In the genomic region with DNA sequence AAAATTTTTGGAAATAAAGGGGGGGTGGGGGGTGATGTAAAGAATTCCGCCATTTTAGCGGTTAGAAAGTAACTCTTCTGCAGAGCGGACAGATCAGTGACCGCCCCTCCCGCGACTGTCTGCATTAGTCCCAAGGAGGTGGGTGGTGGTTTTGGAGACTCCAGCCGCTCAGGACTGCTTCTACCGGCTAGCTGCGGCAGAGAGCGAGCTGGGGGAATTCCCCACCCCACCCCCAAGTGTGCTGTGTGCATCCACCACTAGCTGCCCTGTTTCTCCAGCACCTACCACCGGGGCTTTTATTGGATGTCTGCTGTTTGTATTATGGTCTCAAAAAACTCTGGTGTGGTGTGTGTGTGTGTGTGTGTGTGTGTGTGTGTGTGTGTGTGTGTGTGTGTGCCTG, we compare ENCODE assay signal across 9 mouse cellular contexts. TPM values are rescaled to one million over a fixed set of nuclear protein-coding genes. Genes with fewer than 3 reads are reported as not detected.
DNase-seq lines count a peak whose midpoint lies in the region; ATAC-seq lines count a peak whose summit lies in the region.
"Had no signal": no experiment of that assay in that cellular context is flagged by ENCODE, and none has a peak within 500 bp of the region (broad histone marks: within the 10 kb centered on the region; RNA-seq: fewer than 3 reads in every experiment).

No protein-coding gene starts in this region.

- H3K9ac ChIP-seq in kidney, embryonic 15.5 days: no peak overlapping the region
- H3K9ac ChIP-seq in hindbrain, embryonic 12.5 days: no peak overlapping the region
- H3K9ac ChIP-seq in midbrain, embryonic 11.5 days (ENCODE audit: low read length): no peak overlapping the region

- 5% methylated on average over 11 of the region's 11 CpGs for WGBS in kidney, embryonic 15.5 days
- 8% methylated on average over 11 of the region's 11 CpGs for WGBS in hindbrain, embryonic 12.5 days
- 10% methylated on average over 11 of the region's 11 CpGs for WGBS in midbrain, embryonic 11.5 days

- H3K4me3 ChIP-seq in kidney, embryonic 15.5 days (replicated peaks): peak overlapping the region; percentile 58
- peak overlapping the region; percentile 56; the same call in 1 of the 2 replicates for H3K4me3 ChIP-seq in hindbrain, embryonic 12.5 days
- H3K4me3 ChIP-seq in midbrain, embryonic 11.5 days (ENCODE audit: low read depth, low read length): peak overlapping the region; percentile 47; the same call in 1 of the 2 replicates
- H3K4me3 ChIP-seq: myocyte had no signal

- peaks cover 34% of the 10 kb centered on the region for H3K27me3 ChIP-seq in kidney, embryonic 15.5 days
- peaks cover 31% of the 10 kb centered on the region for H3K27me3 ChIP-seq in hindbrain, embryonic 12.5 days
- peaks cover 10% of the 10 kb centered on the region; the same call in 1 of the 2 replicates for H3K27me3 ChIP-seq in midbrain, embryonic 11.5 days (ENCODE audit: control insufficient read depth, insufficient read depth, low read length)

- H3K27ac ChIP-seq in kidney, embryonic 15.5 days: no peak overlapping the region
- no peak overlapping the region for H3K27ac ChIP-seq in hindbrain, embryonic 12.5 days
- no peak overlapping the region for H3K27ac ChIP-seq in midbrain, embryonic 11.5 days (ENCODE audit: low read depth, low read length)

- peaks cover 21% of the 10 kb centered on the region for H3K36me3 ChIP-seq in kidney, embryonic 15.5 days
- H3K36me3 ChIP-seq in hindbrain, embryonic 12.5 days: peaks cover 21% of the 10 kb centered on the region
- peaks cover 6% of the 10 kb centered on the region; the same call in 1 of the 2 replicates for H3K36me3 ChIP-seq in midbrain, embryonic 11.5 days (ENCODE audit: control insufficient read depth, insufficient read depth, low read length)

- no peak for DNase-seq in kidney, postnatal 14 days
- DNase-seq in midbrain, embryonic 11.5 days (ENCODE audit: low spot score, missing footprints): peak; percentile 85
- no peak for DNase-seq in layer of hippocampus, adult 9-11 months
- no peak for DNase-seq in ovary, adult 18-20 months (ENCODE audit: low spot score)

- H3K4me2 ChIP-seq in kidney, embryonic 15.5 days: peak overlapping the region; percentile 98
- H3K4me2 ChIP-seq in hindbrain, embryonic 12.5 days (replicated peaks): peak overlapping the region; percentile 99
- peak overlapping the region; percentile 97 for H3K4me2 ChIP-seq in midbrain, embryonic 11.5 days

- H3K4me1 ChIP-seq in kidney, embryonic 15.5 days: peaks cover 22% of the 10 kb centered on the region
- peaks cover 15% of the 10 kb centered on the region for H3K4me1 ChIP-seq in hindbrain, embryonic 12.5 days
- peaks cover 11% of the 10 kb centered on the region for H3K4me1 ChIP-seq in midbrain, embryonic 11.5 days (ENCODE audit: control insufficient read depth, insufficient read depth, low read length)

- ATAC-seq in kidney, embryonic 15.5 days (replicated peaks; ENCODE audit: low FRiP score): no peak; the same call in 1 of the 2 replicates
- peak; percentile 68 for ATAC-seq in activated CD4-positive, CD25-positive, alpha-beta regulatory T cell, adult 4 months
- no peak for ATAC-seq in hindbrain, embryonic 12.5 days (ENCODE audit: low FRiP score)
- no peak for ATAC-seq in midbrain, embryonic 11.5 days (ENCODE audit: low FRiP score)
- ATAC-seq in monocyte, adult 5-6 weeks (replicated peaks; ENCODE audit: insufficient number of reproducible peaks, low FRiP score, low TSS enrichment, poor library complexity, severe bottlenecking): no peak

- no peaks in the 10 kb centered on the region for H3K9me3 ChIP-seq in kidney, embryonic 15.5 days (replicated peaks)
- H3K9me3 ChIP-seq in hindbrain, embryonic 12.5 days (replicated peaks): no peaks in the 10 kb centered on the region; the same call in 1 of the 2 replicates
- H3K9me3 ChIP-seq in midbrain, embryonic 11.5 days (ENCODE audit: control insufficient read depth, low read length): no peaks in the 10 kb centered on the region

RNA-seq across cellular contexts. Expression of gene L3mbtl1, which starts 0.7 kb away (rescaled TPM):
- 0.13 and 0.48 TPM in 2 replicates for polyA plus RNA-seq in kidney, embryonic 15.5 days (2015; fragmentation: Nextera tagmentation; extraction: Ambion mirVana)
- polyA plus RNA-seq in activated CD4-positive, CD25-positive, alpha-beta regulatory T cell, adult 4 months (2017; shearing (Covaris generic)): under 1 TPM; 0.12 to 0.64 TPM
- polyA plus RNA-seq in hindbrain, embryonic 12.5 days (2016; fragmentation: Nextera tagmentation; extraction: Ambion mirVana): 0.20 and 0.41 TPM in 2 replicates
- polyA plus RNA-seq in midbrain, embryonic 11.5 days (2014; fragmentation: Nextera tagmentation; extraction: Ambion mirVana): 0.21 TPM in 1 of 2 replicates, not detected in the other
- total RNA-seq in monocyte, adult 5-6 weeks (2017): 0.32 TPM in 1 of 3 replicates, not detected in the others
- polyA plus RNA-seq: myocyte had no signal

RNA-seq across cellular contexts. Expression of gene Srsf6, which starts 12.6 kb away (rescaled TPM):
- polyA plus RNA-seq in kidney, embryonic 15.5 days (2015; fragmentation: Nextera tagmentation; extraction: Ambion mirVana): 218 and 221 TPM in 2 replicates
- 10 to 100 TPM; 39.6 to 43.9 TPM for polyA plus RNA-seq in activated CD4-positive, CD25-positive, alpha-beta regulatory T cell, adult 4 months (2017; shearing (Covaris generic))
- polyA plus RNA-seq in hindbrain, embryonic 12.5 days (2016; fragmentation: Nextera tagmentation; extraction: Ambion mirVana): 223 and 252 TPM in 2 replicates
- 282 and 289 TPM in 2 replicates for polyA plus RNA-seq in midbrain, embryonic 11.5 days (2014; fragmentation: Nextera tagmentation; extraction: Ambion mirVana)
- 153 to 219 TPM (median 160 TPM) in 3 replicates for total RNA-seq in monocyte, adult 5-6 weeks (2017)

RNA-seq across cellular contexts. Expression of gene Sgk2, which starts 43.2 kb away (rescaled TPM):
- polyA plus RNA-seq in kidney, embryonic 15.5 days (2015; fragmentation: Nextera tagmentation; extraction: Ambion mirVana): 5.9 and 7.3 TPM in 2 replicates
- under 1 TPM in 1 of 2 experiments, not detected in 1; 0.16 TPM for polyA plus RNA-seq in activated CD4-positive, CD25-positive, alpha-beta regulatory T cell, adult 4 months (2017; shearing (Covaris generic))
- polyA plus RNA-seq in hindbrain, embryonic 12.5 days (2016; fragmentation: Nextera tagmentation; extraction: Ambion mirVana): not detected in 2 replicates
- polyA plus RNA-seq in midbrain, embryonic 11.5 days (2014; fragmentation: Nextera tagmentation; extraction: Ambion mirVana): 0.11 TPM in 1 of 2 replicates, not detected in the other
- not detected in 3 replicates for total RNA-seq in monocyte, adult 5-6 weeks (2017)
- polyA plus RNA-seq: myocyte had no signal
